Mouse (Mus musculus): ENCODE measurements around the gene Opn1sw. TPM values are rescaled to one million over a fixed set of nuclear protein-coding genes. Genes with fewer than 3 reads are reported as not detected.

Gene Opn1sw
- polyA plus RNA-seq, 1 experiment: not detected

GRCm38 (mm10) chr6:29378678-29379077 lies 9.6 kb downstream of the Opn1sw start:
- Histone ChIP-seq H3K27ac (ENCODE audit: insufficient read depth, low read depth, low read length) (no peak overlapping the region), H3K4me3 (ENCODE audit: insufficient read depth, low read length) (no peak overlapping the region), H3K4me1 (ENCODE audit: control insufficient read depth, insufficient read depth, low read length) (peaks cover 1% of the 10 kb centered on the region; the same call in 1 of the 2 replicates)
- TF ChIP-seq POLR2A (IDR thresholded peaks at IDR 0.05; ENCODE audit: borderline replicate concordance, low read depth, low read length): no peak
- no peak for TF ChIP-seq CTCF (IDR thresholded peaks at IDR 0.05; ENCODE audit: low read depth, low read length)

GRCm38 (mm10) chr6:29377386-29377785 lies 10.9 kb downstream of the Opn1sw start:
- no peak for TF ChIP-seq POLR2A (IDR thresholded peaks at IDR 0.05; ENCODE audit: borderline replicate concordance, low read depth, low read length)
- no peak for TF ChIP-seq CTCF (IDR thresholded peaks at IDR 0.05; ENCODE audit: low read depth, low read length)
- Histone ChIP-seq H3K4me1 (ENCODE audit: control insufficient read depth, insufficient read depth, low read length) (no peaks in the 10 kb centered on the region), H3K27ac (ENCODE audit: insufficient read depth, low read depth, low read length) (no peak overlapping the region), H3K4me3 (ENCODE audit: insufficient read depth, low read length) (no peak overlapping the region)

GRCm38 (mm10) chr6:29365277-29365676 lies 23.0 kb downstream of the Opn1sw start:
- H3K4me1 ChIP-seq (ENCODE audit: control insufficient read depth, insufficient read depth, low read length): 0 out of 2 replicates have a peak, but pooled peaks cover under 1% of the 10 kb centered on the region
- no peak overlapping the region for H3K27ac ChIP-seq (ENCODE audit: insufficient read depth, low read depth, low read length)
- H3K4me3 ChIP-seq (ENCODE audit: insufficient read depth, low read length): no peak overlapping the region
- TF ChIP-seq POLR2A (IDR thresholded peaks at IDR 0.05; ENCODE audit: borderline replicate concordance, low read depth, low read length) (no peak), CTCF (IDR thresholded peaks at IDR 0.05; ENCODE audit: low read depth, low read length) (no peak)

- H3K4me1 ChIP-seq (ENCODE audit: control insufficient read depth, insufficient read depth, low read length): 0 out of 2 replicates have a peak, but pooled peaks cover 5% of the 10 kb centered on the region
- no peak for TF ChIP-seq POLR2A (IDR thresholded peaks at IDR 0.05; ENCODE audit: borderline replicate concordance, low read depth, low read length)
- no peak for TF ChIP-seq CTCF (IDR thresholded peaks at IDR 0.05; ENCODE audit: low read depth, low read length)
- H3K4me3 ChIP-seq (ENCODE audit: insufficient read depth, low read length): no peak overlapping the region
- no peak overlapping the region for H3K27ac ChIP-seq (ENCODE audit: insufficient read depth, low read depth, low read length)
Measured at GRCm38 (mm10) chr6:29363129-29363515, 25.1 kb downstream of the Opn1sw start.

GRCm38 (mm10) chr6:29362246-29363128 lies 25.8 kb downstream of the Opn1sw start:
- 0 out of 2 replicates have a peak, but pooled peaks cover 5% of the 10 kb centered on the region for H3K4me1 ChIP-seq (ENCODE audit: control insufficient read depth, insufficient read depth, low read length)
- TF ChIP-seq POLR2A (IDR thresholded peaks at IDR 0.05; ENCODE audit: borderline replicate concordance, low read depth, low read length) (no peak), CTCF (IDR thresholded peaks at IDR 0.05; ENCODE audit: low read depth, low read length) (no peak)
- H3K27ac ChIP-seq (ENCODE audit: insufficient read depth, low read depth, low read length): no peak overlapping the region
- no peak overlapping the region for H3K4me3 ChIP-seq (ENCODE audit: insufficient read depth, low read length)

GRCm38 (mm10) chr6:29360211-29360610 lies 28.1 kb downstream of the Opn1sw start:
- H3K27ac ChIP-seq (ENCODE audit: insufficient read depth, low read depth, low read length): no peak overlapping the region
- no peak overlapping the region for H3K4me3 ChIP-seq (ENCODE audit: insufficient read depth, low read length)
- peaks cover 5% of the 10 kb centered on the region; the same call in 1 of the 2 replicates for H3K4me1 ChIP-seq (ENCODE audit: control insufficient read depth, insufficient read depth, low read length)
- TF ChIP-seq POLR2A (IDR thresholded peaks at IDR 0.05; ENCODE audit: borderline replicate concordance, low read depth, low read length): no peak
- TF ChIP-seq CTCF (IDR thresholded peaks at IDR 0.05; ENCODE audit: low read depth, low read length): no peak

- no peak overlapping the region for H3K4me3 ChIP-seq (ENCODE audit: insufficient read depth, low read length)
- TF ChIP-seq CTCF (IDR thresholded peaks at IDR 0.05; ENCODE audit: low read depth, low read length) (no peak), POLR2A (IDR thresholded peaks at IDR 0.05; ENCODE audit: borderline replicate concordance, low read depth, low read length) (no peak)
- no peak overlapping the region for H3K27ac ChIP-seq (ENCODE audit: insufficient read depth, low read depth, low read length)
- H3K4me1 ChIP-seq (ENCODE audit: control insufficient read depth, insufficient read depth, low read length): peaks cover 10% of the 10 kb centered on the region
Measured at GRCm38 (mm10) chr6:29359386-29359785, 28.9 kb downstream of the Opn1sw start.

GRCm38 (mm10) chr6:29352816-29353215 lies 35.5 kb downstream of the Opn1sw start:
- Histone ChIP-seq H3K27ac (ENCODE audit: insufficient read depth, low read depth, low read length) (no peak overlapping the region), H3K4me3 (ENCODE audit: insufficient read depth, low read length) (no peak overlapping the region), H3K4me1 (ENCODE audit: control insufficient read depth, insufficient read depth, low read length) (peaks cover 16% of the 10 kb centered on the region)
- no peak for TF ChIP-seq CTCF (IDR thresholded peaks at IDR 0.05; ENCODE audit: low read depth, low read length)
- no peak for TF ChIP-seq POLR2A (IDR thresholded peaks at IDR 0.05; ENCODE audit: borderline replicate concordance, low read depth, low read length)

- no peak overlapping the region for H3K4me3 ChIP-seq (ENCODE audit: insufficient read depth, low read length)
- TF ChIP-seq POLR2A (IDR thresholded peaks at IDR 0.05; ENCODE audit: borderline replicate concordance, low read depth, low read length): no peak
- TF ChIP-seq CTCF (IDR thresholded peaks at IDR 0.05; ENCODE audit: low read depth, low read length): no peak
- H3K27ac ChIP-seq (ENCODE audit: insufficient read depth, low read depth, low read length): no peak overlapping the region
Measured at GRCm38 (mm10) chr6:29351613-29352012, 36.7 kb downstream of the Opn1sw start.

GRCm38 (mm10) chr6:29348371-29348724 lies 39.9 kb downstream of the Opn1sw start:
- H3K4me1 ChIP-seq (ENCODE audit: control insufficient read depth, insufficient read depth, low read length): peaks cover 13% of the 10 kb centered on the region
- peak overlapping the region; percentile 82 for H3K4me3 ChIP-seq (ENCODE audit: insufficient read depth, low read length)
- 0 out of 2 replicates have a peak overlapping the region, but pooled peaks have one; percentile 5 for H3K27ac ChIP-seq (ENCODE audit: insufficient read depth, low read depth, low read length)
- TF ChIP-seq CTCF (IDR thresholded peaks at IDR 0.05; ENCODE audit: low read depth, low read length) (no peak), POLR2A (IDR thresholded peaks at IDR 0.05; ENCODE audit: borderline replicate concordance, low read depth, low read length) (no peak)

More at GRCm38 (mm10) chr6:29351613-29352012, 36.7 kb downstream of the Opn1sw start:
- H3K4me1 ChIP-seq (ENCODE audit: control insufficient read depth, insufficient read depth, low read length): peaks cover 21% of the 10 kb centered on the region

All from bone marrow macrophage, adult 2 months (primary cell).